Mouse (Mus musculus) urinary bladder, adult 2 months (tissue): ENCODE results near the gene Slc38a9. TPM values are rescaled to one million over a fixed set of nuclear protein-coding genes. Genes with fewer than 3 reads are reported as not detected.
A peak's percentile ranks its signal among the peaks of the same experiment; 100 is the strongest.

Experiments used
- DNase-seq: peaks from one replicate; pipeline ENCODE4 v3.0.0; 2022; ENCODE audit warnings: low spot score
- polyA plus RNA-seq: library from polyadenylated mRNA; depleted of rRNA; stranded (reverse); fragments of >200 nt; gene quantifications from 2 replicates; pipeline ENCODE4 v1.2.3, GENCODE M21; 2012; rRNA removed

Slc38a9 gene
- 12.9 and 14.6 TPM in 2 replicates for polyA plus RNA-seq

GRCm38 (mm10) chr13:112660574-112661381 is at the start of gene Slc38a9:
Gene Slc38a9, plus strand, starts transcription at chr13:112660751.
- peak; percentile 69 for DNase-seq

DNA sequence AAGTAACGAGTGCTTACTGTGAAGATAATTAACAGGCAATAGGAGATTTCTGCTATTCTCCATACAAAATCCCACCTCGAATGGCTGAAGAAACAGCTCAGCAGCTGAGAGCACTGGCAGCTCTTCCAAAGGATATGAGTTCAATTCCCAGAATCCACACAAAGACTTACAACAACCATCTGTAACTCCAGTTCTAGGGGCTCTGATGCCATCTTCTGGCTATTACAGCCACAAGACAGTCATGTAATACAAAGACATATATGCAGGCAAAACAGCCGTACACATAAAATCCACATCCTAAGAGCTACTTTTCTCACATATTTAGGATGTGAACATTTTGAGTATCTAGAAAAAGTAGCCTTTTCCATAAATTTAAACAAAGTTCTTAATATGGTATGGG is 39.0 kb upstream of the Slc38a9 start:
- DNase-seq, result no peak

DNA sequence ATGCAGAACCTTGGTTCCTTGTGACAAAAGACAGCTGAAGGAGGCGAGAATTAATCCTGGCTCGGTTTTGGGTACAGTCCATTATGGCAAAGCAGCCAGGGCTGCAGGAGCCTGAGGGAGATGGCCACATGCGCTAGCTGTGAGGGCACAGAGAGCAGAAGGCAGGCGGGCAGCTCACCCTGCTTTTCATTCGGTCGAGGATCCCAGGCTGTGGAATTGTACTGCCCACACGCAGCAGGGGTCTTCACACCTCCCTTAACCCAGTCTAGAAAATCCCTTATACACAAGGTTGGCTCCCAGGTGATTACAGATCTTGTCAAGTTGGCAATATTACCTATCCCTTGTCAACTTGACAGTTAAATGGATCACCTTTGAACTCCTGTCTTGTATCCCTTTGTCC is 36.9 kb upstream of the Slc38a9 start:
- DNase-seq, result no peak

GRCm38 (mm10) chr13:112624622-112625021 is 35.9 kb upstream of the Slc38a9 start:
- DNase-seq, result no peak

GRCm38 (mm10) chr13:112625566-112625965 is 35.0 kb upstream of the Slc38a9 start:
- no peak for DNase-seq

- no peak for DNase-seq
Observed at GRCm38 (mm10) chr13:112635174-112635837, 25.2 kb upstream of the Slc38a9 start.

GRCm38 (mm10) chr13:112636498-112636897 is 24.1 kb upstream of the Slc38a9 start:
- no peak for DNase-seq

DNA sequence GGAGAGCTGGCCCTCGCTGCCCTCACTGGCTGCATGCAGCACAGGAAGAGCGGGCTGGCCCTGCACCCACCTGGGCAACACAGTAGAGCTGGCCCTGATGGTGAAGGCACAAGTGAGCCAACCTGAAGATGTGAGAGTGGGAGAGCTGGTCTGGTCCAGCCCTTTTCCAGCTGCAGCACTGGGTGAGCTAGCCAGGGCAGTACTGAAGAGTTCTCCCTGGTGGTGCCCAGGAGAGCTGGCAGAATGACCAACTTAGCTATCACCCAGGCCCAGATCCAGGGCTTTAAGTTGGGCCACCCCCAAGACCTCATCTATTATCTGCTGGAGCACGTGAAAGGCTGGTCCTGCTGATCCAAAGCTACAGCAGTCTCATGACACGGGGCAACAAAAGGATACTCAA is 21.4 kb upstream of the Slc38a9 start:
- DNase-seq, result no peak

DNA sequence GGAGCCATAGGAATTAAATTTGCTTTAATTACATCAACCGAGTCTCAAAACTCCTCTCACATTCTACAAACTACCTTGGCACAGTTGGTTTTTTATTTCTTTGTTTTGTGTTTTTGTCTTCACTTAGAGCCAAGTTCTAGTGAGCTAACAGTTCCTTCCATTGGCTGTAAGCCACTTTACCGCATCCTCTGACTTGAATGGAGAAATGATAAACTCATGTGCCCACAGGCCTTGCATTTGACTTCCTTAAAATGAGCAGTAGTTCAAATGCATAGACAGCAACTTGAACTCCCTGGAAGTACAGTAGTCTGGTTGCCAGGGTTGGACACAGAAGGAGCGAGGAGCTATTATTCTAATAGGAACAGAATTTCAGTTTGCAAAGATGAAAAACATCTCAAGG is 17.7 kb upstream of the Slc38a9 start:
- no peak for DNase-seq

DNA sequence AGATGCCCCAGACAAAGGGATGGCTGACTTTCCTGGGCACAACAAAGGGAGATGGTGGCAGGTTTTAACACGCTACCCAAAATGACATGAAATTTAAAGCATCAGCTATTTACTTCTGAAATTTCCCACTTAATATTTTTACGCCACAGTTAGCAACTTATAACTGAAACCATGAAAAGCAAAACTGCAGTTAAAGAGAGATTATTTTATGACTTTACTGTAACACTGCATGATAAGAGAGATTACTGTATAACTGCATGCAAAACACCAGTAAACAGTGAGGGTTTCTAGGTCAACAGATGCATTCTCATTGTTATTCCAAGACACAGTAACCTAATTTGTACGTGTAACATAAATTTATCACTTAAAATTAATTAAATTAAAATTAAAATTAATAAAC is 15.6 kb upstream of the Slc38a9 start:
- no peak for DNase-seq

DNA sequence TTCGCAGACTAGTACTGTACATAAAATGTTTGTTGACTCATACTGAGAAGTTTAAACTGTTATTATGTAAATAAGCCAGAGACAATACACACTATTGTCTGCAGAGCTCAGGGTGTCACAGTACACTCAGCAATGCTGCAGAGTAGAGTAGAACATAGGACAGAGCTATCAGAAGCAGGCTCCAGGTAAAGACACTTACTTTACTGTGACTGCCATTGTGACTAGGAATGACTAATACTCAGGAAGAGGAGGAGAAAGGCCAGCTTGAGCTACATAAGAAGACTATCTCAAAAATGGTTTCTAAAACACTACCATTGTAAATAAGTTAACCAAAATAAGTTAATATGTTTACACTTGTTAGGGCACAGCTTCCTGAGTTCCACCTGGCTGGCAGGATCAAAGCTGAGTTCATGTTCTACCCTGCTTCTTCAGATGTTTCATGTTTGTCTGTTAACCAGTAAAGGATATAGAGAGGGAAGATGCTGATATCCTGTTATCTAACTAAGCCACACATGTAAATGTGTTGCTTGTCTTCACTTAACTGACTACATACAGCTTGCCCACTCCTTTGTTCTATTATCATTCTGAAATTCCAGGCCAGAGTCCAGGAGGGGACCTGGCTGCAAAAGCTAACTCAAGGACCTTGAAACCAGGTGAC is 14.9 kb upstream of the Slc38a9 start:
- no peak for DNase-seq

DNA sequence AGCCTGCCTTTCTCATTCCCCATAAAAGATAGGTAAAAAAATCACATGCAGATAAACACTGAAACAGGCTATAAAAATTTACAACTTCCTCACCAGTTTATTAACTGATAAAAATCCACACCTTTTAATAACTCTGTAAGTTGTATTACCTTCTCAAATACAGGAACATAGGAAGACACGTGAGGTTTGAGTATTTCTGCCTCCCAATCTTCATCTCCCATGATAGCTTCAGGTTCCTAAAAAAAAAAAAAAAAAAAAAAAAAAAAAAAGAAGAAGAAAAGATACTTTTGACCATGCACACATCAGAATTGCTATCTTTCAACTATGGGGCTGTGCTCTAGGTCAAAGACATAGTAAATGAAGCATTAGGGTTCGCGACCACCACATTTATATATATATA is 9.4 kb upstream of the Slc38a9 start:
- DNase-seq, result no peak

DNA sequence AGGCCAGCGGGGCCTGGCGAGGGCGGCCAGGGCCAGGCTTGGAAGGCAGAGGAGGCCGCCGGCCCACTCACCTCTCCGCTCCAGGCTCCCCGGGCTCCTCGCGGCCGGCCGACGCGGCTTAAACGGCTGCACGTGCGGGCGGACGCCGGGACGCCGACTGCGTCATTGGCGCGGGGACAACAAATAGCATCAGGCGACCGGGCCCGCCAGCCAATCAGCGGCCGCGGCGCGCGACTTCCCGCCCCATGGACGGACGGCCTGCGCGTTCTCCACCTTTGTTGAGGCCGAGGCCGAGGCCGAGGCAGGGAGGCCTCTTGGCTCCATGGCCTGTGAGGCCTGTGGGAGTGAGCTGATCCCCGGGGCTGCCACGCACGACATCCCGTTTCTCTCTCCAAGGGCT is 8.3 kb upstream of the Slc38a9 start, which contains the start of gene Ddx4:
Gene Ddx4, minus strand, starts transcription at position 271 of the 400 bp plus-strand sequence.
- no peak for DNase-seq

DNA sequence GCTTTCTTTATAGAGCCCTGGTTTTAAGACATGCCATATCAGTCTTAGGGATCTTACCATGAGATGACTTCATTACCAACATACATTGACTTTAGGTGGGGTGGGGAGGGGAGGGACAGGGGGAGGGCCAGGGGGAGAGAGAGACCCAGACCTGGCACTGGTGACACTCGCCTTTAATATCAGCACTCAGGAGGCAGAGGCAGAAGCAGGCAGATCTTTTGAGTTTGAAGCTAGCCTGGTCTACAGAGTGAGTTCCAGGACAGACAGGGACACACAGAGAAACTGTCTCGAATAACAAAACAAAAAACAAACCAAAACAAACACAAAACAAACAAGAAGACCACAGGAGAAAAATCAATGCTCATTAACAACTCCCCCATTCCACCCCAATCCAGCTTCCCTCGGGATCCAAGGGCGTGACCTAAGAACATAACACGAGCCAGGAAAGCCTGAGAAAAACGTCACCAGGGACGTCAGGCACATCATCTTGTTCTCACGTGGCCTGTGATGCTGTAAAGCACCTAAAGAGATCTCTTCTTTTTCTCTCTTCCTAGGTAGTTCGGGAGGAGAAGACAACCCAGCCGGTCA is 471 bp upstream of the Slc38a9 start:
- DNase-seq, result no peak

DNA sequence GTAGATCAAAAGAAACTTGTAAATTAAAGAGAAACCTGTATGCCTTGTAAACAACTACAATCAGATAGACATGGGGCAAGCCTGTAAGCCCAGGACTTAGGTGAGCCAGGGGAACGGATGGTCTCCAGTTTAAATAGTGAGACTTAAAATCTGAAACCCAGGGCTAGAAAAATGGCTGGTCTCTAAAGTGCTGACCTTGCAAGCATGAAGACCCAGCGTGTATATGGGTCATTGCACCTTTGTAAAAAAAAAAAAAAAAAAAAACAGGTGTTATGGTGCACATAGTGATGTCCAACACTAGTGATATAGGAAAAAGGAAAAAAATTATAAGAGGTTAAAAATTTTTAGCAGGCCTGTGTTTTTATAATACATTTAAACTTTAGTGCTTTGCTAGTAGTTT is 1.1 kb downstream of the Slc38a9 start:
- no peak for DNase-seq

DNA sequence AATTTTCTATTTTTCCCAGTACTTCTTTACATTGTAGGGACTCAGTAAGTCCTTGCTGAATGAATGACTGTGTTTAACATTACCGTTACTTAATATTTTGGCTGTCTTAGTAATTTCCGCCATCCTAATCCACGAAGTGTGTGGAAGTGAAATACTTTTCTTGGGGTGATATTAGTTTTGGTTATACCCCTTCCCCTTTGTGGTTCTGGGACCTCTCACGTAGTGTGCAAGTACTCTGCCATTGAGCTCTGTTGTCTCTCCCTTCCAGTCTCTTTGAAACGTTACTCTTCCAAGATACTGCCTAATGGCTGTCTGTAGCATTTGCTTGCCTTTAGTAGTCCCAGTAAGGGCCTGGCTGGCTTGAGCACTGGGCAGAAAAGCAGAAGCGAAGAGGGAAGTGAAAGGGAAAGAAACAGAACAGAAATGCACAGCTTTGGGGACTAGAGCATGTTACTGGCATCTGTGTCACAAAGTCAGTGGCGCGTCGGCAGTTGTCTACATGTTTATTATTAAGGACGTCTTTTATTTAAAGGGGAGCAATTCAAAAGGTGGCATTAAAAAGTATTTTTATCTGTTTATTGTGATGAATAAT is 6.0 kb downstream of the Slc38a9 start:
- DNase-seq, result no peak

GRCm38 (mm10) chr13:112667215-112667614 is 6.7 kb downstream of the Slc38a9 start:
- no peak for DNase-seq

- no peak for DNase-seq
Observed at GRCm38 (mm10) chr13:112671708-112672107, 11.2 kb downstream of the Slc38a9 start.

GRCm38 (mm10) chr13:112672797-112673196 is 12.2 kb downstream of the Slc38a9 start:
- DNase-seq, result no peak

- no peak for DNase-seq
Observed at GRCm38 (mm10) chr13:112673899-112674447, 13.4 kb downstream of the Slc38a9 start.

DNA sequence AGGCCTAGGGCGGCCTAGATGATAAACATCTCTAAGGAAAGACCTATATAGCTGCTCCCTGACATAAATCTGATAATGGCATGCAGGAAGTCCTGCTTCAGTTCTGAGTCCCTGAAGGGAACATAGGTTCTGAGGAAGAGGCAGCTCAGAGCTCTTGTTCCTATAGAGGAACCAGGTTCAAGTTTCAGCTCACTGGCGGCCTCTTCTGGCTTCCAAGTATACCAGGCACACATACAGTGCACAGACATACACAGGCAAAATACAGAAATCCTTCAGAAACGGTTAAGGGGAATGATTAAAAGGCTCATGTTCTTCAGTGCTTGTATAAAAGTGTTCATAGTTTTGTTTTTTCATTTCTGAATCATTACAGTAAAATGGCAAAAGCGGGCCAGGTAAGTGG is 17.6 kb downstream of the Slc38a9 start:
- DNase-seq, result no peak

DNA sequence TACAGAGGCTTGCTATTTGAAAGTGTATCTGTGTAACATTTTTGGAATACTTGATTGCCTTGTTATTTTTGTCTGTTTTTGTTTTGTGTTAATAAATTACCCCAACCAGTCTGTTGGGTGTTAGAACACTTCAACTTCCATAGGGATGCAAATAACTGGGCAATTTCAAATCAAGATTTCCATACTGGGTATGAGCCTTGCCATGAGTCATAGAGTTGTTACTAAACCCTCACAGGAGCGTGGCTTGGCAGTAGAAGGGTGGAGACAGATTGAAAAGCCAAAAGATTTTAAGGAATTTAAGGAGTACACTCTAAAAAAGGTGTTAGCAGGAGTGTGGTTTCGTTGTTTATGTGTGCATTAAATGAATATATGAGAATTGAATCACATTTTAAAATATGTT is 22.8 kb downstream of the Slc38a9 start:
- no peak for DNase-seq
